Mouse (Mus musculus) stomach, postnatal 0 days (tissue): ENCODE measurements around the gene Osbp.

Experiments used
- CTCF ChIP-seq: IDR thresholded peaks from 2 replicates; pipeline ENCODE4 v1.5.1; 2016; ENCODE audit warnings: antibody characterized with exemption, low read depth, mild to moderate bottlenecking, moderate library complexity
- EP300 ChIP-seq: optimal IDR thresholded peaks from 2 replicates; pipeline ENCODE3; 2016; ENCODE audit warnings: antibody characterized with exemption

DNA sequence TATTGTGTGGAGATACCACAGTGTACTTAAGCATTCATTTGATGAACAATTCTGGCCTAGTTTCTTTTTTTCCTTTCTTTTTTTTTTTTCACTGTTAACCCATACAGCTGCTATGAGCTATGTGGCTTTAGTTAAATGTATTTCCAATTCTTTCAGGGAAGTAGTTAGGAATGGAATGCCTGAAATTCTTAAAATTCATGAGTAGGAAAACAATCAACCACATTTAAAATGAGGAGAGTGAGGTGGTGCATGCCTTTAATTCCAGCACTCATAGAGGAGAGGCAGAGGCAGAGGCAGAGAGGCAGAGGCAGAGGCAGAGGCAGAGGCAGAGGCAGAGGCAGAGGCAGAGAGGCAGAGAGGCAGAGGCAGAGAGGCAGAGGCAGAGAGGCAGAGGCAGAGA is 72.0 kb downstream of the Osbp start:
- no peak for TF ChIP-seq CTCF
- no peak for TF ChIP-seq EP300
